Mouse (Mus musculus) heart, adult 2 months (tissue): Measurements from ENCODE around the gene Rnf222. TPM values are rescaled to one million over a fixed set of nuclear protein-coding genes. Genes with fewer than 3 reads are reported as not detected.

Experiments used
- DNase-seq, 2 experiments: peaks; one replicate each; pipeline ENCODE4 v3.0.0; 2021
- H3K27ac ChIP-seq: fragments of 200-600 bp; 2 replicates; pipeline ENCODE4 v1.8.1; 2022
- H3K27me3 ChIP-seq: fragments of 200-500 bp; 2 replicates; pipeline ENCODE4 v1.6.1; 2012; ENCODE audit warnings: mild to moderate bottlenecking, low read length, inconsistent platforms, mixed read lengths; ENCODE audit not compliant: control insufficient read depth, insufficient read depth
- H3K36me3 ChIP-seq: fragments of 200-500 bp; 2 replicates; pipeline ENCODE4 v1.6.1; 2012; ENCODE audit warnings: low read length, inconsistent platforms; ENCODE audit not compliant: control insufficient read depth, insufficient read depth
- H3K4me1 ChIP-seq: fragments of 200-500 bp; 2 replicates; pipeline ENCODE4 v1.6.1; 2011; ENCODE audit warnings: low read length; ENCODE audit not compliant: control insufficient read depth, insufficient read depth
- H3K4me3 ChIP-seq: fragments of 200-600 bp; 2 replicates; pipeline ENCODE4 v1.8.1; 2022
- H3K79me2 ChIP-seq: fragments of 200-500 bp; replicated peaks from 2 replicates; pipeline ENCODE4 v1.6.1; 2012; ENCODE audit warnings: mild to moderate bottlenecking, inconsistent platforms, low read length, moderate library complexity, mixed read lengths; ENCODE audit not compliant: control insufficient read depth, insufficient read depth
- H3K9ac ChIP-seq: fragments of 200-500 bp; 2 replicates; pipeline ENCODE4 v1.6.1; 2012; ENCODE audit warnings: low read depth, mild to moderate bottlenecking, control low read depth, inconsistent platforms, low read length, mixed read lengths
- CTCF ChIP-seq: fragments of 200-600 bp; IDR thresholded peaks from 2 replicates; pipeline ENCODE4 v1.8.1; 2022; ENCODE audit warnings: antibody characterized with exemption, mild to moderate bottlenecking, moderate library complexity
- EP300 ChIP-seq: fragments of 200-500 bp; IDR thresholded peaks from 2 replicates; pipeline ENCODE4 v1.6.1; 2011; ENCODE audit warnings: low read depth, low read length, control low read depth; ENCODE audit not compliant: insufficient read depth
- POLR2A ChIP-seq: fragments of 200-500 bp; IDR thresholded peaks from 2 replicates; pipeline ENCODE4 v1.6.1; 2011; ENCODE audit warnings: mild to moderate bottlenecking, low read depth, low read length, control low read depth; ENCODE audit not compliant: insufficient read depth
- WGBS: fragments of 180-500 bp; shearing (Covaris S2); methylation state at CpG from one replicate; pipeline ENCODE4 v1.1.7; 2018; 5-methylcytosine and 5-hydroxymethylcytosine counted together
- intact Hi-C: fragments of 180-260 bp; cut with DNase I; formaldehyde crosslinking; loops from one replicate; pipeline ENCODE4 v1.15.1; 2025
- polyA plus RNA-seq: library from polyadenylated mRNA; depleted of rRNA; stranded (reverse); fragments of >200 nt; gene quantifications from 2 replicates; pipeline ENCODE4 v1.2.3, GENCODE M21; 2012
- total RNA-seq, 2 experiments: library from RNA; stranded (reverse); gene quantifications; 2 replicates each; pipeline ENCODE4 v1.2.3; 2021

The Rnf222 gene
- total and polyA plus RNA-seq, 3 experiments = 0.07 to 0.13 (median 0.12) TPM

- H3K27ac ChIP-seq = peak overlapping the region; percentile 41
- peaks cover 8% of the 10 kb centered on the region for H3K36me3 ChIP-seq
- TF ChIP-seq POLR2A (no peak), EP300 (no peak), CTCF (no peak)
- peaks cover 17% of the 10 kb centered on the region for H3K4me1 ChIP-seq
- no peak overlapping the region; the same call in 1 of the 2 replicates for H3K9ac ChIP-seq
- no peaks in the 10 kb centered on the region for H3K27me3 ChIP-seq
- H3K4me3 ChIP-seq = no peak overlapping the region
- WGBS = 47% methylated on average over 7 of the region's 7 CpGs
- DNase-seq = no peak
- intact Hi-C loops = no loop called here
- no peaks in the 10 kb centered on the region for H3K79me2 ChIP-seq
Observed at GRCm38 (mm10) chr11:68908846-68909503, 20.6 kb downstream of the Rnf222 start.

GRCm38 (mm10) chr11:68911531-68912177, 23.3 kb downstream of the Rnf222 start:
- intact Hi-C loops = loop anchor here (1.0 kb wide), 1 partner anchor 45 kb away; no protein-coding TSS in a partner anchor
- Histone ChIP-seq H3K9ac (peak overlapping the region; percentile 44), H3K27ac (peak overlapping the region; percentile 72), H3K79me2 (no peaks in the 10 kb centered on the region), H3K27me3 (no peaks in the 10 kb centered on the region), H3K4me3 (peak overlapping the region; percentile 17; the same call in 1 of the 2 replicates), H3K36me3 (no peaks in the 10 kb centered on the region; the same call in 1 of the 2 replicates), H3K4me1 (peaks cover 13% of the 10 kb centered on the region)
- no peak for DNase-seq
- WGBS = 30% methylated on average over 14 of the region's 14 CpGs
- no peak for TF ChIP-seq EP300
- 0 out of 2 replicates have a peak, but pooled peaks have one; percentile 14 for TF ChIP-seq POLR2A
- no peak for TF ChIP-seq CTCF

GRCm38 (mm10) chr11:68914566-68914965, 26.2 kb downstream of the Rnf222 start:
- Histone ChIP-seq H3K27ac (no peak overlapping the region), H3K79me2 (no peaks in the 10 kb centered on the region), H3K9ac (no peak overlapping the region), H3K36me3 (no peaks in the 10 kb centered on the region), H3K27me3 (no peaks in the 10 kb centered on the region), H3K4me3 (no peak overlapping the region), H3K4me1 (peaks cover 6% of the 10 kb centered on the region)
- DNase-seq = no peak
- intact Hi-C loops = no loop called here
- TF ChIP-seq POLR2A (no peak), EP300 (no peak), CTCF (no peak)
- 82% methylated on average over 4 of the region's 4 CpGs for WGBS

GRCm38 (mm10) chr11:68923191-68923590, 34.8 kb downstream of the Rnf222 start:
- no peaks in the 10 kb centered on the region for H3K36me3 ChIP-seq
- TF ChIP-seq EP300 (no peak), CTCF (no peak), POLR2A (no peak)
- intact Hi-C loops = no loop called here
- no peak for DNase-seq
- 82% methylated on average over 3 of the region's 3 CpGs for WGBS
- H3K27me3 ChIP-seq = no peaks in the 10 kb centered on the region
- H3K79me2 ChIP-seq = no peaks in the 10 kb centered on the region
- no peaks in the 10 kb centered on the region for H3K4me1 ChIP-seq
- no peak overlapping the region for H3K9ac ChIP-seq
- no peak overlapping the region for H3K27ac ChIP-seq
- no peak overlapping the region for H3K4me3 ChIP-seq

- DNase-seq = no peak
- H3K27ac ChIP-seq = no peak overlapping the region
- no peaks in the 10 kb centered on the region for H3K4me1 ChIP-seq
- 95% methylated on average over 2 of the region's 2 CpGs for WGBS
- H3K4me3 ChIP-seq = no peak overlapping the region
- H3K36me3 ChIP-seq = no peaks in the 10 kb centered on the region
- H3K27me3 ChIP-seq = no peaks in the 10 kb centered on the region
- intact Hi-C loops = no loop called here
- no peak overlapping the region for H3K9ac ChIP-seq
- no peak for TF ChIP-seq EP300
- no peak for TF ChIP-seq POLR2A
- no peak for TF ChIP-seq CTCF
- no peaks in the 10 kb centered on the region for H3K79me2 ChIP-seq
Observed at GRCm38 (mm10) chr11:68924749-68925148, 36.4 kb downstream of the Rnf222 start.

GRCm38 (mm10) chr11:68926981-68927380, 38.6 kb downstream of the Rnf222 start, which contains the start of gene Odf4:
TSS of gene Odf4 (minus strand) at chr11:68927081.
- 74% methylated on average over 3 of the region's 3 CpGs for WGBS
- TF ChIP-seq POLR2A = no peak
- no peak for TF ChIP-seq EP300
- TF ChIP-seq CTCF = no peak

More at GRCm38 (mm10) chr11:68926981-68927380, 38.6 kb downstream of the Rnf222 start, which contains the start of gene Odf4:
- no peaks in the 10 kb centered on the region for H3K79me2 ChIP-seq
- H3K4me1 ChIP-seq = no peaks in the 10 kb centered on the region
- H3K27ac ChIP-seq = no peak within 1 kb of the TSS
- no peaks in the 10 kb centered on the region for H3K36me3 ChIP-seq
- DNase-seq = no peak
- no peaks in the 10 kb centered on the region for H3K27me3 ChIP-seq
- intact Hi-C loops = no loop called here
- H3K4me3 ChIP-seq = no peak within 1 kb of the TSS
- H3K9ac ChIP-seq = no peak within 1 kb of the TSS
